Mouse (Mus musculus): ENCODE data around the gene Odf3l2. TPM values are rescaled to one million over a fixed set of nuclear protein-coding genes. Genes with fewer than 3 reads are reported as not detected.

The Odf3l2 gene
- total RNA-seq, 2 experiments from 2014 or later = not detected

GRCm38 (mm10) chr10:79672088-79672455 lies 26.5 kb upstream of the Odf3l2 start:
- no peak for ATAC-seq (replicated peaks; ENCODE audit: low FRiP score, poor library complexity, severe bottlenecking)

DNA sequence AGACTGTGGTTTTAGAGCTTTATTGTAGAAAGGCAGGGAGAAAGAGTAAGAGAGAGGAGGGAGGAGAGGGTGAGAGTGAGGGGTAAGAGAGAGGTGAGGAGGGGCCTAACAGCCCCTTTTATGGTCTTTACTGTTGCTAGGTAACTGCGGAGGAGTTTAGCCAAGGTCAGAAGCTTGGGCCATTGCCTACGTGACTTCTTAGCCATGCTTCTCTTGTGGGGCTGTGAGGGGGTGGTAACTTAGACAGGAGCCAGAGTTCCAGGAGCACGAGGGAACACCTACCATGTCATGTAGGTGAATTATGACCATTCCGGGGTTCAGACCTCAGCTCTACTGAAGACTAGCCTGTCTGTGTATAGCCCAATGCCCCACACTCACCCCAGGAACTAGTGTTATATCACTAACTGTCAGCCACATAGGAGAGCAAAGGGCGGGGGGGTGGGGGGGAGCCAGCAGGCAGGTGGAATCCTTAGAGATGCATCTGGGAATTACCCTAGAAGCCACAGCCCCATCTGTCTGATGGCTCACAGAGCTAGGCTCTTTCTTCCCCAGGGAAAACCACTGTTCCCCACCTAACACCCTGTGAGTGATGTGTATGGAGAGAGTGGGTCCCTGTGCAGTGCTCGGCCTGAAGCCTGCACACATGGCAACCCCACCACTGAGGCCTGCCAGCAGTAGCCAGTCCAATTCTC lies 26.0 kb upstream of the Odf3l2 start:
- no peak for ATAC-seq (replicated peaks; ENCODE audit: low FRiP score, poor library complexity, severe bottlenecking)

DNA sequence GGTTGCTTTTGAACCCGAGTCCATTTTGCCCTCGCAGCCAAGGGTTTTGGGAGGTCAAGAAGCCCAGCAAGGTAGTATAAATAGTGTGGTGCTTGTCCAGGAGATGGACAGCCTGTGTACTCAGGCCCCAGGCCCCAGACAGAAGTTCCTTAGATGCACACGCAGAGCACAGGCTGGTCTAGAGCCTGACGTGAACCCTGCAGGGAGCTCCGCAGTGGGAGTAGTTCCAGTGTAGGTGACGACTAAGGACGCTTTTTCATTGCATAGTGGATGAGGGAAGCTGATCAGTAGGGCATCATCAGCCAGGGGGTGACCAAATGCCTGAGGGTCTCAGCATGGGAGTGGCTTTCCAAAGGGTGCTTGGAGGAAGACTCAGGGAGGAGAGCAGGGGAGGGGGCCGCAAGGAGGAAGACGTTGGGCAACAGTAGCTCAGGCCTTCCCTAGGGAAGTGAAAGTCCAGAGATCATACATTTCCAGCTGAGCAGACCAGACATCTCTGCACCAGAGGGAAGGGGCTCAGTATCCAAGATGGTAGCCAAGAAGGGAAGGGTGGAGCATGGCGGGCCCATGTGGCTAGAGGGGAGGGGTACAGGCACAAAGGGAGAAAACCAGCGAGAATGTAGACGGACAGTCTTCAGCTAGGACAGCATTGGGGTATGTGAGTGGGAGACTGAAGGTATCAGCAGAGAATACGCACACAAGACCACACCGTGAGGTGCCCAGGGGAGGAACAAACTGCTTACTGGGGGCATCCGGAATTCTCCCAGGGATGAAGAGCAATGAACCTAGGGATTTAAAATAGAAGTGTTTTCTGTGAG lies 24.7 kb upstream of the Odf3l2 start:
- ATAC-seq (replicated peaks; ENCODE audit: low FRiP score, poor library complexity, severe bottlenecking) = no peak

GRCm38 (mm10) chr10:79669576-79670057 lies 24.1 kb upstream of the Odf3l2 start:
- peak; percentile 45 for ATAC-seq (replicated peaks; ENCODE audit: low FRiP score, poor library complexity, severe bottlenecking)

GRCm38 (mm10) chr10:79668771-79669575 lies 23.4 kb upstream of the Odf3l2 start, which contains the start of gene Tpgs1:
Gene Tpgs1, plus strand, starts transcription at chr10:79669369.
- ATAC-seq (replicated peaks; ENCODE audit: low FRiP score, poor library complexity, severe bottlenecking) = peak; percentile 86

DNA sequence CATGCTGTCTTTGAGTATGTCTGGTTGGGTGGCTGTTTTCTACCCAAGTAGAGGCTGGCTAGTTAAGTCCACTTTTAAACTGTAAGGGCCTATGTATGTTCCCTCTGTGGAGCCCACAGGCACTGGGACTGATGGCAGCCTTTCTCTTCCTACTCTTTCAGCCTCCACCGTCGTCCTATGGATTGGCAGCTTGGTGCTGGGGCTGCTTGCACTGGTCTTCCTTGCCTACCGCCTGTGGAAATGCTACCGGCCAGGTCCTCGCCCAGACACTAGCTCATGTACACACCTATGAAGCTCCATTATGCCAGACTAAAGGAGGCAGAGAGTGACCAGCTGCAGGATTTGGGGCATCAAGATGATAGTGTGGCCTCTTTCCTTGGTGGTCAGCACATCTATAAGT lies 22.5 kb upstream of the Odf3l2 start:
- ATAC-seq (replicated peaks; ENCODE audit: low FRiP score, poor library complexity, severe bottlenecking) = no peak

- no peak for ATAC-seq (replicated peaks; ENCODE audit: low FRiP score, poor library complexity, severe bottlenecking)
These were observed 21.0 kb upstream of the Odf3l2 start for GRCm38 (mm10) chr10:79666493-79666892.

- no peak for ATAC-seq (replicated peaks; ENCODE audit: low FRiP score, poor library complexity, severe bottlenecking)
These were observed 19.5 kb upstream of the Odf3l2 start for GRCm38 (mm10) chr10:79665051-79665450.

DNA sequence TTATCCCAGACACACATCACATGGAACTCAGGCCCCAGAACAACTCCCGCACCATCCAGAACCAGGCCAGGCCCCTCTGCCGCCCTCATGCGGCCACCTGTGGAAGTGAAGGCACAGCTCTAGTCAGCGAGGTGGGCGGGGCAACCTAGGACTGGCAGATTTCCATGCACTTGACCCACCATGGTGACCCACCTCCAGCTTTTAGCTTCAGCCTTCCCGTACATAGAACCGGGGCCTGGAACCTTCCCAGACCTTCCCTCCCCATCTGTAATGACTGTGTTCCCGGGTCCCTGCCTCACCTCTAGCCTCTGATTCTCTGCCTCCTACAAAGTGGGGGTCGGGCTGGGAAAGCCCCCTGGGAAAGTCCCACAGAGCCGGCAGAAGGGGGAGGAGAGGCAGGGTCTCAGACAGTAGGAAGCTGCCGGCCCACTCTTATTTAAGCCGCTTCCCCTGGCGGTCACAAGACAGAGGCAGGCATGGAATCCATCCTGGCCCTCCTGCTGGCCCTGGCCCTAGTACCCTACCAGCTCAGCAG lies 18.7 kb upstream of the Odf3l2 start, which contains the start of gene Madcam1:
TSS of gene Madcam1 (plus strand) at position 429 of the 535 bp plus-strand sequence.
- ATAC-seq (replicated peaks; ENCODE audit: low FRiP score, poor library complexity, severe bottlenecking) = peak; percentile 47

DNA sequence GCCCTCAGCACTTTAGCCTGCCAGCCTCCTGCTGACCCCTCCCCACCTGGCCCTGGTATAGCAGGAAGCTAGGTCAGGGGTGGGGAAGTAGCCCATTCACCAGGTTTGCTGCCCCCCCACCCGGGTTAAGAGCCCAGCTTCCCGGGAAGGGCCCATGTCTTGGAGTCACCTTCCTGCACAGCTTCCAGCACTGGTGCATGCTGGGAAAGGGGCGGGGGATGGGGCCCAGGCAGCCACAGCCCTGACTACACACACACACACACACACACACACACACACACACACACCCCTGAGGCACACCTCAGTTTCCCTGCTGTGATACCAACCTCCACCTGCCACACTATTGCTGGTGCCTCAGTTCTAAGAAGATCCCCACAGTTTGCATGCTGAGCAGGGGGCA lies 16.3 kb upstream of the Odf3l2 start:
- ATAC-seq (replicated peaks; ENCODE audit: low FRiP score, poor library complexity, severe bottlenecking) = no peak

DNA sequence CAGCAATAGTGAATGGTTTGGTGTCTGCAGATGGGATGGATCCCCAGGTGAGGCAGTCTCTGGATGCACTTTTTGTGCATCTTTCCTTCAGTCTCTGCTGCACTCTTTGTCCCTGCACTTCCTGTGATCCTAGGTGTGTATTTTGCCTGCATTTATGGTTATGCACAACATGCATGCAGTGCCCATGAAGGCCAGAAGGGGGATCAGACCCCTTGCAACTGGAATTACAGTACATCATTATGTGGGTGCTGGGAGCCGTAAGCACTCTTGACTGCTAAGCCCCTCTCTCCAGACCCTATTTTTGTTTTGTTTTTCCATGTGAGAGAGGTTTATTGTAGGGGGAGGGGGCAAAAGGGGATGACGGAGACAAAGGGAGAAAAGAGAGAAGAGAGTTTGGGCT lies 14.8 kb upstream of the Odf3l2 start:
- ATAC-seq (replicated peaks; ENCODE audit: low FRiP score, poor library complexity, severe bottlenecking) = no peak

DNA sequence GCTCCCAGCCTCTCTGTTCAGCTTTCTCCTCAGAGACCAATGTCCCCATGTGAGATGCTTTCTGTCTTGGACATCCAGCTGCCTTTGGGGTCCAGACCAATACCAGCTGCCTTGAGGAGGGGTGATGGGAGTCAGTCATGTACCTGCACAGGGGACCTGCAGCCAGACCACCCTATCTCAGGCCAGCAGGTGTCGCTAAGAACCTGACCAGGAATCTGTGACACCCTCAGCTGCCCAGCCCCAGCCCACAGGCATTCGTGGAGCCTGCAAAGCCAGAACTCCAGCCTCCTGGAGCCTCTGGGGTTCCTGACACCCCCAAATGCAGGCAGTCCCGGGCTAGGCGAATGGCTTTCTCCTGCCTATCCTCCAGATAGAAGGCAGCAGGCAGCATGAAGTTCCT lies 13.3 kb upstream of the Odf3l2 start:
- peak; percentile 58; the same call in 1 of the 2 replicates for ATAC-seq (replicated peaks; ENCODE audit: low FRiP score, poor library complexity, severe bottlenecking)

- ATAC-seq (replicated peaks; ENCODE audit: low FRiP score, poor library complexity, severe bottlenecking) = no peak
These were observed 9.4 kb upstream of the Odf3l2 start for GRCm38 (mm10) chr10:79654946-79655395.

GRCm38 (mm10) chr10:79652789-79653188 lies 7.3 kb upstream of the Odf3l2 start:
- no peak for ATAC-seq (replicated peaks; ENCODE audit: low FRiP score, poor library complexity, severe bottlenecking)

DNA sequence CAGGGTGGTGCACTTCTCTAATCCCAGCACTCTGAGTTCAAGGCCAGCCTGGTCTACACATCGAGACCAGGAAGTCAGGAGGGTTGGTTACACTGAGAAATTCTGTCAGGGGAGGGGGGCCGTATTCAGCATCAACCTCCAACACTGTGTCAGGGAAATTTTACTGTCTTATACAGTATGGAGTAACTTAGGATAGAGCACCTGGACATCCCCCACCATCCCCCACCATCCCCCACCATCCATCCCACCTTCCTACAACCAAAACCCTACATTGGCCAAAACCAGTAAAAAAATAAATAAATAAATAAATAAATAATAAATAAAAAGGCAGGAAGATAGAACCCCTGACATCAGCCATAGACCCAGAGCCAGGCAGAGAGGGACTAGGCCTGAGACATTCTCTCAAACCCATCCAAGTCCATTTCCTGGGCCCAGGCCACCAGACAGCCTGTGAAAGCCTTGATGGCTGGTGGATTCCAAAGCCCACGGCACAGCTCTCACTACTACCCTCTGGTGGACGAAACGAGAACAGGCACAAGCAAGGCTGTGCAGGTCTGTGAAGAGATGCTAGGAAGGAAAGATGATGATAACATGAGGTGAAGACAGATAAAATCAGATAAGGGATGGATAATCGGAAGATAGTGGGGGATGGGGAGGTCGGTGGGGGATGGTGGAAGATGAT lies 3.7 kb upstream of the Odf3l2 start:
- ATAC-seq (replicated peaks; ENCODE audit: low FRiP score, poor library complexity, severe bottlenecking) = 0 out of 2 replicates have a peak, but pooled peaks have one; percentile 60

DNA sequence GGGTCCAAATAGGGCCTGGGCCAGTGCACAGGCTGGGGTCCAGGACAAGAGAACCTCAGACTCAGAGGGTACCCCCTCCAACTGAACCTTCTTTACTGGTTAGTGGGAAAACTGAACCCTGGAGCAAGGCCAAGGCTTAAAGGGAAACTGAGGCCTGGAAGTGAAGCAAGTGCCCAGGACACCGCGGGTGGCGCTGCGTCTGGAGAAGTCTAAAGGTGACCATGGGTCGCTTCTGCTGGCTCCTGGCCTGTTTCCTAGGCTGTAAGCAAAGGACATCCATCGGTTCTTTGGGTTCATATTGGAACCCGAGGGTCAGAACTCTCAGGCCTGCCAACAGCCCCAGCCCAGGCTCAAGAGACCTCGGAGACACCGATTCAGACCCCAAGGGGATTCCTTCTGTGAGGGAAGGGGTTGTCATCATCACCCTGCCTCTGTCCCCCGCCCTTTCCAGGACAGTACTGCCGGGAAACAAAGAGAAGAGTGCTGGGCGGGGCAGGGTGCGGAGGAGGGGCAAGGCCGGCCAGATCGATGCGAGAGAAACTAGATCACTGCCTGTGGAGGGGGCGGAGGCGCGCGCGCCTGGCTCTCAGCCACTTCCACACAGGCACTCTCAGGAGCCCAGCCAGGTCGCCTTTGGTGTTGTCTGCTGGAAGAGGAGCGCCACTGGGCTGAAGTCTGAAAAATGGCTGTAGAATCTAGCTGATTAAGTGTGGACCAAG lies 6.9 kb downstream of the Odf3l2 start:
- ATAC-seq (replicated peaks; ENCODE audit: low FRiP score, poor library complexity, severe bottlenecking) = no peak

- ATAC-seq (replicated peaks; ENCODE audit: low FRiP score, poor library complexity, severe bottlenecking) = no peak
These were observed 8.1 kb downstream of the Odf3l2 start, which contains the start of gene Shc2 for GRCm38 (mm10) chr10:79637128-79638110. Gene Shc2, minus strand, starts transcription at chr10:79637918.

All from erythroid progenitor cell, adult 5-6 weeks (primary cell).